Mouse (Mus musculus) forebrain, embryonic 14.5 days (tissue): ENCODE measurements at regions not wholly inside any gene's neighbourhood (a gene's known extent, or its start where the extent isn't known, plus 50 kb on each side); places are given as distances from the start of the nearest gene placed in this dataset.

Experiments used
- ATAC-seq: fragments of 200-750 bp; cut with Nextera tagmentation; 2 replicates; pipeline ENCODE4 v1.8.0; 2017; ENCODE audit warnings: mild to moderate bottlenecking, moderate library complexity
- DNase-seq: peaks from one replicate; pipeline ENCODE4 v3.0.0-alpha.2; 2015; ENCODE audit warnings: low spot score
- H3K27ac ChIP-seq: fragments of 300-500 bp; sonication (generic); 2 replicates; pipeline ENCODE4 v1.5.1; 2014; ENCODE audit warnings: low read depth, mild to moderate bottlenecking, control low read depth, low read length, moderate library complexity
- H3K27me3 ChIP-seq: fragments of 300-500 bp; sonication (generic); replicated peaks from 2 replicates; pipeline ENCODE4 v1.6.1; 2014; ENCODE audit warnings: low read length, control low read depth, mixed read lengths; ENCODE audit not compliant: control insufficient read depth, insufficient read depth
- H3K36me3 ChIP-seq: fragments of 300-500 bp; sonication (generic); 2 replicates; pipeline ENCODE4 v1.6.1; 2014; ENCODE audit warnings: low read length, control low read depth; ENCODE audit not compliant: control insufficient read depth, insufficient read depth
- H3K4me1 ChIP-seq: fragments of 300-500 bp; sonication (generic); 2 replicates; pipeline ENCODE4 v1.6.1; 2014; ENCODE audit warnings: antibody characterized with exemption, low read length, control low read depth; ENCODE audit not compliant: control insufficient read depth, insufficient read depth
- H3K4me2 ChIP-seq: fragments of 300-500 bp; sonication (generic); 2 replicates; pipeline ENCODE4 v1.6.1; 2014; ENCODE audit warnings: mild to moderate bottlenecking, control low read depth, low read length
- H3K4me3 ChIP-seq: fragments of 300-500 bp; sonication (generic); 2 replicates; pipeline ENCODE4 v1.5.1; 2014; ENCODE audit warnings: low read depth, low read length, control low read depth
- H3K9ac ChIP-seq: fragments of 300-500 bp; sonication (generic); 2 replicates; pipeline ENCODE4 v1.6.1; 2014; ENCODE audit warnings: mild to moderate bottlenecking, low read length, control low read depth, moderate library complexity
- H3K9me3 ChIP-seq: fragments of 300-500 bp; sonication (generic); replicated peaks from 2 replicates; pipeline ENCODE4 v1.6.1; 2016; ENCODE audit warnings: low read length, control low read depth, mixed read lengths; ENCODE audit not compliant: control insufficient read depth
- WGBS: fragments of 180-500 bp; shearing (Covaris S2); extraction: QIAGEN DNeasy Blood & Tissue Kit; methylation state at CpG from one replicate; pipeline ENCODE4 v1.1.7; 2014; 5-methylcytosine and 5-hydroxymethylcytosine counted together

- no peaks in the 10 kb centered on the region for H3K9me3 ChIP-seq
- H3K4me3 ChIP-seq: no peak overlapping the region
- no peaks in the 10 kb centered on the region for H3K36me3 ChIP-seq
- H3K4me1 ChIP-seq: no peaks in the 10 kb centered on the region
- no peaks in the 10 kb centered on the region for H3K27me3 ChIP-seq
- no peak overlapping the region for H3K27ac ChIP-seq
- ATAC-seq (no peak), DNase-seq (no peak)
- no peak overlapping the region for H3K9ac ChIP-seq
- no peak overlapping the region for H3K4me2 ChIP-seq
- WGBS: 37% methylated on average over 1 of the region's 1 CpGs
These were observed 525.7 kb upstream of the Gulo start for GRCm38 (mm10) chr14:66534671-66535070.

GRCm38 (mm10) chr14:66528135-66528534, 519.1 kb upstream of the Gulo start:
- ATAC-seq (no peak), DNase-seq (no peak)
- no peak overlapping the region for H3K9ac ChIP-seq
- no peak overlapping the region for H3K4me3 ChIP-seq
- no peaks in the 10 kb centered on the region for H3K4me1 ChIP-seq
- 47% methylated on average over 5 of the region's 5 CpGs for WGBS
- no peaks in the 10 kb centered on the region for H3K36me3 ChIP-seq
- H3K27me3 ChIP-seq: no peaks in the 10 kb centered on the region
- H3K4me2 ChIP-seq: no peak overlapping the region
- no peak overlapping the region for H3K27ac ChIP-seq
- no peaks in the 10 kb centered on the region for H3K9me3 ChIP-seq

GRCm38 (mm10) chr14:66527061-66527460, 518.1 kb upstream of the Gulo start:
- H3K9me3 ChIP-seq: no peaks in the 10 kb centered on the region
- peaks cover 4% of the 10 kb centered on the region; the same call in 1 of the 2 replicates for H3K4me1 ChIP-seq
- H3K36me3 ChIP-seq: no peaks in the 10 kb centered on the region
- DNase-seq (no peak), ATAC-seq (no peak)
- no peak overlapping the region for H3K4me3 ChIP-seq
- H3K27me3 ChIP-seq: no peaks in the 10 kb centered on the region
- no peak overlapping the region for H3K9ac ChIP-seq
- 70% methylated on average over 6 of the region's 6 CpGs for WGBS
- no peak overlapping the region for H3K4me2 ChIP-seq
- H3K27ac ChIP-seq: no peak overlapping the region

- Histone ChIP-seq H3K9ac (no peak overlapping the region), H3K4me2 (no peak overlapping the region), H3K27ac (peak overlapping the region; percentile 52; the same call in 1 of the 2 replicates), H3K4me1 (peaks cover 4% of the 10 kb centered on the region; the same call in 1 of the 2 replicates), H3K27me3 (no peaks in the 10 kb centered on the region), H3K9me3 (no peaks in the 10 kb centered on the region), H3K36me3 (no peaks in the 10 kb centered on the region), H3K4me3 (no peak overlapping the region)
- 66% methylated on average over 6 of the region's 6 CpGs for WGBS
- ATAC-seq (peak; percentile 34; the same call in 1 of the 2 replicates), DNase-seq (no peak)
These were observed 513.9 kb upstream of the Gulo start for GRCm38 (mm10) chr14:66522856-66523400.

- DNase-seq: peak; percentile 63
- ATAC-seq: peak; percentile 52
- Histone ChIP-seq H3K9me3 (no peaks in the 10 kb centered on the region), H3K27me3 (no peaks in the 10 kb centered on the region), H3K9ac (no peak overlapping the region), H3K36me3 (no peaks in the 10 kb centered on the region), H3K4me2 (no peak overlapping the region), H3K27ac (peak overlapping the region; percentile 35; the same call in 1 of the 2 replicates), H3K4me1 (peaks cover 4% of the 10 kb centered on the region; the same call in 1 of the 2 replicates), H3K4me3 (no peak overlapping the region)
- 73% methylated on average over 7 of the region's 7 CpGs for WGBS
These were observed 513.0 kb upstream of the Gulo start for GRCm38 (mm10) chr14:66521836-66522629.

GRCm38 (mm10) chr14:66516770-66517169, 507.8 kb upstream of the Gulo start:
- no peaks in the 10 kb centered on the region for H3K4me1 ChIP-seq
- H3K4me2 ChIP-seq: no peak overlapping the region
- H3K36me3 ChIP-seq: no peaks in the 10 kb centered on the region
- ATAC-seq (no peak), DNase-seq (no peak)
- H3K27me3 ChIP-seq: no peaks in the 10 kb centered on the region
- H3K27ac ChIP-seq: no peak overlapping the region
- WGBS: 92% methylated on average over 3 of the region's 3 CpGs
- H3K9me3 ChIP-seq: no peaks in the 10 kb centered on the region
- no peak overlapping the region for H3K9ac ChIP-seq
- no peak overlapping the region for H3K4me3 ChIP-seq

- ATAC-seq (no peak), DNase-seq (peak; percentile 31)
- Histone ChIP-seq H3K9ac (no peak overlapping the region), H3K4me2 (no peak overlapping the region), H3K27me3 (no peaks in the 10 kb centered on the region), H3K27ac (no peak overlapping the region), H3K4me1 (no peaks in the 10 kb centered on the region), H3K4me3 (no peak overlapping the region), H3K9me3 (no peaks in the 10 kb centered on the region), H3K36me3 (no peaks in the 10 kb centered on the region)
- WGBS: 65% methylated on average over 5 of the region's 5 CpGs
These were observed 501.7 kb upstream of the Gulo start for GRCm38 (mm10) chr14:66510750-66511149.

GRCm38 (mm10) chr14:66510218-66510617, 501.2 kb upstream of the Gulo start:
- 63% methylated on average over 1 of the region's 1 CpGs for WGBS
- no peaks in the 10 kb centered on the region for H3K27me3 ChIP-seq
- ATAC-seq (no peak), DNase-seq (no peak)
- H3K9ac ChIP-seq: no peak overlapping the region
- H3K36me3 ChIP-seq: no peaks in the 10 kb centered on the region
- no peak overlapping the region for H3K27ac ChIP-seq
- H3K4me3 ChIP-seq: no peak overlapping the region
- H3K4me2 ChIP-seq: no peak overlapping the region
- H3K9me3 ChIP-seq: no peaks in the 10 kb centered on the region
- no peaks in the 10 kb centered on the region for H3K4me1 ChIP-seq

- no peak overlapping the region for H3K27ac ChIP-seq
- no peak overlapping the region for H3K4me3 ChIP-seq
- WGBS: 93% methylated on average over 7 of the region's 7 CpGs
- DNase-seq (no peak), ATAC-seq (no peak)
- no peak overlapping the region for H3K4me2 ChIP-seq
- no peaks in the 10 kb centered on the region for H3K36me3 ChIP-seq
- no peaks in the 10 kb centered on the region for H3K4me1 ChIP-seq
- no peaks in the 10 kb centered on the region for H3K9me3 ChIP-seq
- no peaks in the 10 kb centered on the region for H3K27me3 ChIP-seq
- no peak overlapping the region for H3K9ac ChIP-seq
These were observed 500.7 kb upstream of the Gulo start for GRCm38 (mm10) chr14:66509706-66510105.
